ENCODE assay signal across 7 mouse cellular contexts in the genomic region with DNA sequence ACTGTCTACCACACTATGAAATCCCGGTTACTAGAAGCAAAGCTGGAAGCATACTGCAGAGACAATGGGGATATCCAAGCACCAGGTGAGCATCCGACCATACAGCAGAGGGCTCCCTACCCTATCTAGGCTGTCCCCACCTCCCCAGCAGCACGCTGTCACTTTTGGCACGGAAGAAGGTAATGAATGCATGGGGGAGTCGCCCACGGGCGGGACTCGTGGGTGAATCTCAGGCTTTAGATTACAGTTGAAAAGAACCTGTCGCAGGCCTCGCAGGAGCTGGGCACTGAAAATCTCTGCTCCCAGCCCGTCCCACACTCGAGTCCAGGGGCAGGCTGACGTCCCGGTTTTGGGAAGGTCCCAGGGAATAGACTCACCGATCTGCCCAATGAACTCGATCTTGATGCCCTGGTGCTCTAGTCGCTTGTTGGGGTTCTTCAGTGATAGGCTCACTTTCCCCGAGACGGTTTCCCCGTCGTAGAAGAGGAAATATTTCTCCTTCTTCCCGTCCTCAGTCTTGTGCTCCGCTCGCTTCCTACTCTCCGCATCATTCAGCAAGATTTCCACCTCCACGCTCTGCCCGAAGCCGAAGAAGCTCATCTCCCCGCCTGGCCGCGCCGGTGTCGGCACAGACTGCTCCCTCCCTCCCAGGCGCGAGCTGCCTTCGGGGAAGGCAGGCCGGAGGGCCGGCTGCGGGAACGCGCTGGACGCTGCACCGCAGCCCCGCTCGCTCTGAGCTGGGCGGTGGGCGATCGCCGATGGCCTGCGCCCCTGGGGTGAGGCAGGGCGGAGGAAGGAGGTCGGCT. TPM values are rescaled to one million over a fixed set of nuclear protein-coding genes. Genes with fewer than 3 reads are reported as not detected.
DNase-seq lines count a peak whose midpoint lies in the region; ATAC-seq and TF ChIP-seq lines count a peak whose summit lies in the region.

No protein-coding gene starts in this region.

- under 1% methylated on average over 52 of the region's 52 CpGs for WGBS in intestine, embryonic 14.5 days
- under 1% methylated on average over 52 of the region's 52 CpGs for WGBS in small intestine, adult 2 months

- H3K27ac ChIP-seq in intestine, embryonic 14.5 days (ENCODE audit: low read depth) = peak overlapping the region; percentile 91
- H3K27ac ChIP-seq in small intestine, adult 2 months (ENCODE audit: insufficient read depth, low read depth, low read length) = peak overlapping the region; percentile 46

- intact Hi-C loops in gastrocnemius, postnatal 14 days (cut with DNase I; ENCODE audit: low total_unique reads) = no loop called here
- intact Hi-C loops in left cerebral cortex, postnatal 36 days (cut with DNase I) = no loop called here

- H3K4me1 ChIP-seq in intestine, embryonic 14.5 days (replicated peaks; ENCODE audit: control insufficient read depth, insufficient read depth, low read length) = peaks cover 33% of the 10 kb centered on the region
- H3K4me1 ChIP-seq in small intestine, adult 2 months (ENCODE audit: control insufficient read depth, insufficient read depth, insufficient read length, low read length) = peaks cover 10% of the 10 kb centered on the region

- no peaks in the 10 kb centered on the region for H3K9me3 ChIP-seq in intestine, embryonic 14.5 days (ENCODE audit: control insufficient read depth, low read length)

- peak overlapping the region; percentile 90 for H3K4me3 ChIP-seq in intestine, embryonic 14.5 days (ENCODE audit: low read depth, low read length)
- H3K4me3 ChIP-seq in small intestine, adult 2 months (ENCODE audit: low read depth, low read length) = peak overlapping the region; percentile 81

- peak; percentile 43 for ATAC-seq in intestine, embryonic 14.5 days (replicated peaks; ENCODE audit: low FRiP score, low TSS enrichment, low read depth)

- H3K9ac ChIP-seq in intestine, embryonic 14.5 days (ENCODE audit: low read length) = peak overlapping the region; percentile 88

- TF ChIP-seq CTCF in small intestine, adult 2 months (IDR thresholded peaks at IDR 0.05; ENCODE audit: extremely low read depth, insufficient read length, insufficient replicate concordance, low read depth, low read length) = peak; percentile 40; the same call in 1 of the 2 replicates

- peak overlapping the region; percentile 89 for H3K4me2 ChIP-seq in intestine, embryonic 14.5 days (ENCODE audit: low read length)

- H3K36me3 ChIP-seq in intestine, embryonic 14.5 days (ENCODE audit: control insufficient read depth, insufficient read depth, low read length) = peaks cover 5% of the 10 kb centered on the region; the same call in 1 of the 2 replicates
- no peaks in the 10 kb centered on the region for H3K36me3 ChIP-seq in small intestine, adult 2 months (ENCODE audit: control insufficient read depth, insufficient read depth, low read length)

- peak; percentile 38 for DNase-seq in adipocyte (ENCODE audit: low spot score)
- peak; percentile 39 for DNase-seq in embryo, embryonic 10 days (ENCODE audit: low spot score)
- DNase-seq in gastrocnemius, postnatal 14 days = peak; percentile 7
- no peak for DNase-seq in intestine, embryonic 14.5 days (ENCODE audit: low spot score)
- peak; percentile 61 to 68 for DNase-seq in left cerebral cortex, postnatal 36 days (ENCODE audit: low spot score in 2 of 2)
- DNase-seq in mesoderm, embryonic 11.5 days (ENCODE audit: low read depth, low spot score) = peak; percentile 22

- no peaks in the 10 kb centered on the region for H3K27me3 ChIP-seq in intestine, embryonic 14.5 days (replicated peaks; ENCODE audit: control insufficient read depth, insufficient read depth, low read length)
- H3K27me3 ChIP-seq in small intestine, adult 2 months (ENCODE audit: control insufficient read depth, insufficient read depth, low read length) = no peaks in the 10 kb centered on the region

- TF ChIP-seq POLR2A in small intestine, adult 2 months (IDR thresholded peaks at IDR 0.05; ENCODE audit: low read depth, low read length) = no peak; the same call in 1 of the 2 replicates

RNA-seq across cellular contexts. Expression of gene Vps26b, which starts 0.6 kb away (rescaled TPM):
- total RNA-seq in gastrocnemius, postnatal 14 days (2021) = 10 to 100 TPM; 28.1 to 28.4 TPM
- 35.9 and 36.4 TPM in 2 replicates for polyA plus RNA-seq in intestine, embryonic 14.5 days (2014; fragmentation: Nextera tagmentation; extraction: Ambion mirVana)
- total RNA-seq in left cerebral cortex, postnatal 36 days (2021) = 100 to 1,000 TPM in 1 of 2 experiments, 10 to 100 TPM in 1; 94.4 to 105 TPM
- polyA plus RNA-seq in small intestine, adult 2 months (2012; rRNA removed) = 16.2 and 28.1 TPM in 2 replicates

RNA-seq across cellular contexts. Expression of gene Ncapd3, which starts 0.8 kb away (rescaled TPM):
- 1 to 10 TPM; 5.1 to 6.8 TPM for total RNA-seq in gastrocnemius, postnatal 14 days (2021)
- 32.7 and 36.4 TPM in 2 replicates for polyA plus RNA-seq in intestine, embryonic 14.5 days (2014; fragmentation: Nextera tagmentation; extraction: Ambion mirVana)
- total RNA-seq in left cerebral cortex, postnatal 36 days (2021) = 10 to 100 TPM; 18.6 to 21.5 TPM
- 7.6 and 13.2 TPM in 2 replicates for polyA plus RNA-seq in small intestine, adult 2 months (2012; rRNA removed)

RNA-seq across cellular contexts. Expression of gene Thyn1, which starts 29.7 kb away (rescaled TPM):
- 10 to 100 TPM; 24.1 to 28.4 TPM for total RNA-seq in gastrocnemius, postnatal 14 days (2021)
- 167 and 170 TPM in 2 replicates for polyA plus RNA-seq in intestine, embryonic 14.5 days (2014; fragmentation: Nextera tagmentation; extraction: Ambion mirVana)
- 10 to 100 TPM; 62.4 to 63.4 TPM for total RNA-seq in left cerebral cortex, postnatal 36 days (2021)
- 2.0 and 2.1 TPM in 2 replicates for polyA plus RNA-seq in small intestine, adult 2 months (2012; rRNA removed)

RNA-seq across cellular contexts. Expression of gene Acad8, which starts 29.9 kb away (rescaled TPM):
- total RNA-seq in gastrocnemius, postnatal 14 days (2021) = 10 to 100 TPM; 27.7 to 32.1 TPM
- polyA plus RNA-seq in intestine, embryonic 14.5 days (2014; fragmentation: Nextera tagmentation; extraction: Ambion mirVana) = 33.3 and 35.9 TPM in 2 replicates
- total RNA-seq in left cerebral cortex, postnatal 36 days (2021) = 10 to 100 TPM; 29.5 to 36.3 TPM
- polyA plus RNA-seq in small intestine, adult 2 months (2012; rRNA removed) = 6.1 and 7.4 TPM in 2 replicates
